Mouse (Mus musculus) bone marrow, adult 2 months (tissue): ENCODE data around the gene Glrx. TPM values are rescaled to one million over a fixed set of nuclear protein-coding genes. Genes with fewer than 3 reads are reported as not detected.

Experiments used
- H3K27ac ChIP-seq: fragments of 200-500 bp; 2 replicates; pipeline ENCODE4 v1.5.1; 2012; ENCODE audit warnings: low read depth, mild to moderate bottlenecking, control low read depth, inconsistent platforms, low read length; ENCODE audit not compliant: control insufficient read depth, poor library complexity, insufficient read depth
- H3K4me1 ChIP-seq: fragments of 200-500 bp; 2 replicates; pipeline ENCODE4 v1.6.1; 2011; ENCODE audit warnings: low read length; ENCODE audit not compliant: control insufficient read depth, insufficient read depth
- H3K4me3 ChIP-seq: fragments of 200-500 bp; replicated peaks from 2 replicates; pipeline ENCODE3; 2011; ENCODE audit warnings: mild to moderate bottlenecking, low read depth, low read length, control low read depth; ENCODE audit not compliant: control insufficient read depth
- CTCF ChIP-seq: fragments of 200-500 bp; IDR thresholded peaks from 2 replicates; pipeline ENCODE4 v1.5.1; 2011; ENCODE audit warnings: low read length, control low read depth; ENCODE audit not compliant: control insufficient read depth, insufficient read depth
- POLR2A ChIP-seq: fragments of 200-500 bp; IDR thresholded peaks from 2 replicates; pipeline ENCODE4 v1.6.1; 2011; ENCODE audit warnings: low read depth, mild to moderate bottlenecking, control low read depth, low read length, borderline replicate concordance; ENCODE audit not compliant: control insufficient read depth
- whole genome bisulfite sequencing: fragments of 180-500 bp; shearing (Covaris S2); methylation state at CpG from one replicate; pipeline ENCODE4 v1.1.7; 2018; 5-methylcytosine and 5-hydroxymethylcytosine counted together
- polyA plus RNA-seq: library from polyadenylated mRNA; stranded (reverse); fragments of >200 nt; gene quantifications from 2 replicates; pipeline ENCODE4 v1.2.4, GENCODE M21; 2011; ENCODE audit warnings: low replicate concordance; ENCODE audit not compliant: missing spikeins, insufficient read depth, insufficient read length

Glrx gene
- 27.7 and 64.5 TPM in 2 replicates for polyA plus RNA-seq

DNA sequence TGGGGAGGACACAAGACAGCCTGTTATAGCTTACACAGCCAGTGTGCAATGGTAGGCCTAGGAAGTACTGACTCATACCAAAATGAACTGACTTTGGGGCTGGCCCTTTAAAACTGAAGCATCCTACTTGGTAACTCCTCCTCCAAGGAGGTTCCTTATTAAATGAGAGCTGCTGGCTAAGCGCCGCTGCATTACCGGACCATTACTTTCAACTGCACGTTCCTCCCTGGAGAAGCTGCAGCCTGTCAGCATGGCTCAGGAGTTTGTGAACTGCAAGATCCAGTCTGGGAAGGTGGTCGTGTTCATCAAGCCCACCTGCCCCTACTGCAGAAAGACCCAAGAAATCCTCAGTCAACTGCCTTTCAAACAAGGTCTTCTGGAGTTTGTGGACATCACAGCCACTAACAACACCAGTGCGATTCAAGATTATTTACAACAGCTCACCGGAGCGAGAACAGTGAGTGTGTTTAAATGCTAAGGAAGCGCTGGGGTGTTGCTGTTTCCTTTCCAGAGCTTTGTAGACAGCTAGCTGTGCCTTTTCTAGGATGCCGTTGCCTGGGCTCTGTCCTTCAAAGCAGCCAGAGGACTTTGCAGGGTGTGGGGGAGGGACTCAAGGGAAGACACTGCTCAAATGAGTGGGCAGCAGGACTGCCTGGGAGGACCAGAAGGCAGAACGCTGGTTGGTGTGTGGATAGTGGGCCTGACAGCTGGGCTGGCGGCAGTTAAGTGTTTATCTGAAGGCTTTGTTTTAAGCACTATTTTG lies at the start of gene Glrx:
Gene Glrx (plus strand): TSS at position 150 of the 763 bp plus-strand sequence.
- TF ChIP-seq CTCF (no peak), POLR2A (peak; percentile 57; the same call in 1 of the 2 replicates)
- Histone ChIP-seq H3K4me1 (peaks cover 2% of the 10 kb centered on the region; the same call in 1 of the 2 replicates), H3K27ac (peak within 1 kb of the TSS; percentile 77), H3K4me3 (peak within 1 kb of the TSS; percentile 80)
- 0% methylated on average over 12 of the region's 12 CpGs for WGBS

DNA sequence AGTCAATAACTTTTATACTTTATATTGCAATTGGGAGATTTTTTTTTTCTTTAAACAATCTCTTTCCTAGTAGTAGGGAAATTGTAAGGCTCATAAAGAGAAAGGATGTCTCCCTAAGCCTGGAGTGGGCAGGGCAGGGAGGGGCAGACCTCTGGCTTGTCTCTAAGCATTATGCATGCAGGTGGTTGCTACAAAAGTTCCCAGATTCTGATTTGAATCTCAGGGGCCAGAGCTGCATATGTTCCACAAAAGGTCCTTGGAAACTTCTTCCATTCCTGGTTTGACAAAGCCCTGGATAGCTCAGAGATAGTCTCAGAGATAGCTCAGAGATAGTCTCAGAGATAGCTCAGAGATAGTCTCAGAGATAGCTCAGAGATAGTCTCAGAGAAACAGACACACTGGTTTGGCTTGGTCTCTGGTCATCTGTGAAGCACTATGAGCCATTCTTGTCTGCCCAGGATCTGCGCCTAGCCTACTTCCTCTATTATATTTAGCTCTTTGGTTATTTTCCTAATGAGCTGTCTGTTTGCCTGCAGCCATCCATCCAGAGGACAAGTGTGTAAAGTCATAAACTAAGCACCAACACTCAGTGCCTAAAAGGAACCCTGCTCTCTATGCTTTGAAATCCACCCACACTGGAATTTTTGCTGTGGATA lies 49.0 kb upstream of the Glrx start:
- WGBS: 32% methylated on average over 1 of the region's 1 CpGs
- Histone ChIP-seq H3K27ac (no peak overlapping the region), H3K4me1 (peaks cover 4% of the 10 kb centered on the region)

DNA sequence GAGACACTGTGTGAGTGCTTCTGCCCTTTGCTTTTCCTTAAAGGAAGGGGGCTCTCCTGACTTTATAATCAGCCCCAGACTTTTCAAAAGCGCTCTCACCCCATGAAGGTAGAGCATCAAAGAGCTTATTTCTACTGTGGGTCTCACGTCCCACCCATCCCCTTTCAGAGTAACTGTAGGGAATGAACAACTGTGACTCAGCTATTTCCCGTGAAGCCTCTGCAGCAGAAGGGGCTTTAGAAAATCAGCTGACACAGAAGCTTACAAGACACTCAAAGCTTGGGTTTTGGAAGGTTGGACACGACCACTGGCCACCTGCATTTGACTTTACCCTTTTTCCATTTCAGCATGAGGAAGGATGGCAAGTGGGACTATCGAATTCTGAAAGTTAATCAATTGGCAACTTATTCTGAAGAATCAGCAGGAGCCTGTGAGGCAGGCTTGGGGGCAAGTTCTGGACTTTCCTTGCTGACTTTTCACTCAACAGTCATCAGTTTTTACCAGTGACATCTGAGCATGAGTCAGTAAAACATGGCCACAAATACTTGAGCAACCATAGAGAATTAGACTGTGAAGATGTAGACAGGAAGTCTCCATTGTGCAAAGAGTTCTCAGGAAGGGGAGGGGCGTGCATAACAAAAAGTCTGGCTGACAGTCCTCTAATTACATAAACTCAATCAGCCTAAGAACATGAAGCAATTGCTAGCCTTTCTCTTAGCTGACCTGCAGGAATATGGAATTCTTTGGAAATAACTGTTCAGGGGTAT lies 45.6 kb upstream of the Glrx start:
- no peak overlapping the region for H3K4me3 ChIP-seq
- TF ChIP-seq CTCF: no peak
- TF ChIP-seq POLR2A: no peak
- H3K4me1 ChIP-seq: peaks cover 3% of the 10 kb centered on the region; the same call in 1 of the 2 replicates
- 58% methylated on average over 6 of the region's 6 CpGs for WGBS
- H3K27ac ChIP-seq: no peak overlapping the region

More for the DNA sequence above, 49.0 kb upstream of the Glrx start:
- H3K4me3 ChIP-seq: no peak overlapping the region
- TF ChIP-seq CTCF (no peak), POLR2A (no peak)

DNA sequence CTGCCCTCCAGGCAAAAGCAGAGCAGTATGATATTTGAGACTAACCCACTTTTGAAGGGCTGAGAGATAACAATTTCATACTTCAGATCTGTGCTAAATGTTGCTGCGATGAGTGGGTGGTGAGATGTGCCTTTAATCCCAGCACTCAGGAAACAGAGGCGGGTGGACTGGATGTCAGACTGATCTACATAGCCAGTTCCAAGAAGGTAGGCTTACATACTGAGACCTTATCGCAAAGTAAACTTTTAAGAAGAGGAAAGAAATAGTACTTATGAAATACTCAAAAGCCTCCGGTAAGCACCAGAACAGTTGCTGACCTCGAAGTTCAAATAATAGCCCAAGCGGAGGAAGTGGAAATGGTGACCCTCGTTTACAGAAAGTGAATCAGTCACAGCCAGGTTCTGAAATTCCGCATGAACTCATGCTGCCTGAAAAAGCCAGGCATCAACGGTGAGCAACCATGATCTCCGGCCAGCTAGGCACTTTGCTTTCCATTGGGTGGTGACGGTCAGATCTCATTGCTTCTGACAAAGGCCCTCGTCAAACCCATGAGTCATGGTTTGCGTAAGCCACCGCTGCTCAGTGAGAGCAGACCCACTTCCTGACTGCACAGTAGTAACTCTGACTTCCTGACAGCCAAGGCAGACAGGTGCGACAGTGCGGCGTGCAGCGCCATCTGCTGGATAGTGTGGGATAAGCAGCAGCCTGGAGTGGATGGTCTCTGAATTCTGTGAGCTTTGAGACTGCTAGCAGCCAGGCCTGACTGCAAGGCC lies 42.1 kb upstream of the Glrx start:
- WGBS: 4% methylated on average over 18 of the region's 18 CpGs
- TF ChIP-seq CTCF (peak; percentile 100), POLR2A (0 out of 2 replicates have a peak, but pooled peaks have one; percentile 53)
- peak overlapping the region; percentile 20; the same call in 1 of the 2 replicates for H3K27ac ChIP-seq
- H3K4me1 ChIP-seq: no peaks in the 10 kb centered on the region; the same call in 1 of the 2 replicates
- H3K4me3 ChIP-seq: peak overlapping the region; percentile 65

DNA sequence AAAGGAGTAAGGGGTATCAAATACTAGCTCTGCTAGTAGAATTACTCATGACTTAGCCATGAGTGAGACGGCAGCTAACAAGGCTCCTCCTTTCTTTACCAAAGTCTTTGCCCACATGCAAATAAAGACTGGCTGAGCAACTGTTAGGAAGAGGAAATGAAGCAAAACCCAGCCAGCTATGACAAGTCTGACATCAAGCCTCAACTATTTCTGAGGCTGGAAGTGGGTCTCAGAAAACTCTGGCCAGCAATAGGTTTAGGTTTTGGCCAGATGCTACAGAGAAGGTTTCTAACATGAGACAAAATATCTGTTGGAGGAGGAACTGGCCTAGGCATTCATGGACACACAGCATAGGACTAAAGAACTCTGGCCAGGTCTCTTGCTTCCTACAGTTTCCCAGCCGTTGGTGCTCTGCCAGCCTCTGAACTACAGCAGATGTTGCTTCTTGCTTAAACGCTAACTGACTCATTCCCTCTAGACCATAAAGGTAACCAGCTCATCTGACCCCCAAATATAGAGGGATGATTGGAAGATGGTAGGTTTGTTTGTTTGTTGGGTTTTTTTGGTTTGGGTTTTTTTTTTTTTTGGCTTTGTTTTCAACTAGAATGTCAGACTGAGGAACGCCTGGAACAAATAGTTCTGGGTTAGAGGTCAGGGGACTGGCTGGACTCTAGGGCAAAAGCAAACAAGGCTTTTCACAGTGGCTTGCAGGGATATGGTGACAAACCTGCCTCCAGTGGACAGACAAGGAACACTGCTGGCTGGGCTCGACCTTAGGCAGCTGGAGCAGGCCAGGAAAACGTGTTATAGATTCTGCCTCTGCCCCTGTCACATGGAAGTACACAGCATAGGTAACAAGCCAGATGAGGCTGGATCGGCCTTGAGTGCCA lies 41.0 kb upstream of the Glrx start:
- TF ChIP-seq POLR2A (no peak), CTCF (no peak)
- Histone ChIP-seq H3K4me1 (no peaks in the 10 kb centered on the region; the same call in 1 of the 2 replicates), H3K4me3 (no peak overlapping the region), H3K27ac (peak overlapping the region; percentile 60; the same call in 1 of the 2 replicates)
- WGBS: 32% methylated on average over 7 of the region's 7 CpGs

DNA sequence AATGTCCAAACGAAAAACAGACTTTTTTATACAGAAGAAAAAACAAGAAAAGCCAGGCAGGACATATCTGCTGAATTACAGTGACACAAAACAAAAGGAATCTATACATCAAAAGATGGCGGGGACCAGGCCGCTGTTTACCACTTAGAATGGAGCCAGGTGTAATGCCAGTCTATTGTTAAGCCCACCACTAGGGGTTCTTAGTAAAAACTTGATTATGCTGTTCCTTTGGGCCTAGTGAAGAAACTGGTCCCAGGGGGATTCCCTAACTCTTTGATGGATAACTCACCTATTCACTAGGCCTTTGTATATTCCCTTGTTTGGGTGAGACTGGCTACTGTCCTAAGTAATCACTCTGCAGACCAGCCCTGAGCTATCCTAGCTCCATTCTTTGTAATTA lies 40.2 kb upstream of the Glrx start:
- Histone ChIP-seq H3K4me3 (no peak overlapping the region), H3K27ac (no peak overlapping the region), H3K4me1 (no peaks in the 10 kb centered on the region; the same call in 1 of the 2 replicates)
- no peak for TF ChIP-seq CTCF
- TF ChIP-seq POLR2A: no peak
- WGBS: 85% methylated on average over 3 of the region's 3 CpGs

DNA sequence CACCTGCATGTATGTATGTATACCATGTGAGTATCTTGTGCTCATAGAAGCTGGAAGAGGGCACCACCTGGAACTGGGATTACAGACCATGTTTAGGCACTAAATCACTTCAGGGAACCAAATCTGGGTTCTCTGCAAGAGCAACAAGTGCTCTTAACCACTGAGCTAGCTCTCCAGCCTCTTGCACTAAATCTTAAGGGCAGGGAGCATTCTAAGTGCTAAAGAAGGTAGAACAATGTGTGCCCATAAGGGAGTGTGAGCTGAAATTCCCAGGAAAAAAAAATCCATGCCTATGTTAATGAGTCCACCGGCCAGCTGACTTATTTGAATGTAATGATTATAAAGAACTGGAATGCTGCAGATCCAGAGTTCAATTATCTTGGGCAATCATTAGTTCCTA lies 31.7 kb upstream of the Glrx start:
- TF ChIP-seq POLR2A (no peak), CTCF (no peak)
- 93% methylated on average over 1 of the region's 1 CpGs for WGBS

DNA sequence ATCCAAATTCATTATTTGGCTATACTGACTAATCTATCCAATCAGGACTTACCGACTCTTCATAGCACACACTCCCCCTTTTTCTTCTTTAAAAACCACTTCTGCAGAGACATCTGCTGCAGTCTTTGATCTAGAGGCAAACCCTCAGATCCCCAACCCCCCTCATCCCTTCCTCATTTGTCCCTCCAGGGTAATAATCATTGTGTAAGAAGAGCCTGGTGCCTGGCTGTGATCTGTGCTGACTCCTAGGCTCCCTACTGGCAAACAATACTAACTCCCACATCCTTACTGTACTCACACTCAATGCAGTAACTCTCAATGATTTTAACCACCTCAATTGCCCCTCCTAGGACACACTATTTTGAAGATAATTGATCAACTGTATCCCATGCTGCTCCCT lies 29.7 kb upstream of the Glrx start:
- 49% methylated on average over 1 of the region's 1 CpGs for WGBS
- H3K4me1 ChIP-seq: no peaks in the 10 kb centered on the region

More for the DNA sequence above, 31.7 kb upstream of the Glrx start:
- H3K4me3 ChIP-seq: no peak overlapping the region
- H3K27ac ChIP-seq: no peak overlapping the region
- H3K4me1 ChIP-seq: no peaks in the 10 kb centered on the region

More for the DNA sequence above, 29.7 kb upstream of the Glrx start:
- no peak overlapping the region for H3K27ac ChIP-seq
- H3K4me3 ChIP-seq: no peak overlapping the region
- TF ChIP-seq CTCF (no peak), POLR2A (no peak)
